Mouse (Mus musculus): ENCODE results near the gene Pgbd5. TPM values are rescaled to one million over a fixed set of nuclear protein-coding genes. Genes with fewer than 3 reads are reported as not detected.

The Pgbd5 gene
- polyA plus RNA-seq, 1 experiment from 2014 or later, result 1.7 TPM

- Histone ChIP-seq H3K27me3 (replicated peaks; ENCODE audit: control insufficient read depth, insufficient read depth, low read length) (no peaks in the 10 kb centered on the region), H3K4me1 (ENCODE audit: control insufficient read depth, insufficient read depth, low read length) (peaks cover 8% of the 10 kb centered on the region), H3K4me3 (ENCODE audit: low read length) (no peak overlapping the region), H3K9me3 (ENCODE audit: control insufficient read depth, low read length) (no peaks in the 10 kb centered on the region), H3K27ac (ENCODE audit: low read length) (no peak overlapping the region), H3K36me3 (ENCODE audit: control insufficient read depth, insufficient read depth, low read length) (no peaks in the 10 kb centered on the region; the same call in 1 of the 2 replicates), H3K9ac (ENCODE audit: low read depth, low read length) (no peak overlapping the region), H3K4me2 (ENCODE audit: low read depth, low read length) (no peak overlapping the region)
- WGBS, result 43% methylated on average over 19 of the region's 19 CpGs
- no peak for ATAC-seq
Measured at GRCm38 (mm10) chr8:124346852-124347523, 92.5 kb downstream of the Pgbd5 start.

- ATAC-seq, result no peak
- no peak overlapping the region for H3K4me2 ChIP-seq (ENCODE audit: low read depth, low read length)
- H3K36me3 ChIP-seq (ENCODE audit: control insufficient read depth, insufficient read depth, low read length), result peaks cover 2% of the 10 kb centered on the region; the same call in 1 of the 2 replicates
- H3K4me1 ChIP-seq (ENCODE audit: control insufficient read depth, insufficient read depth, low read length), result peaks cover 8% of the 10 kb centered on the region
- 74% methylated on average over 10 of the region's 10 CpGs for WGBS
- H3K27me3 ChIP-seq (replicated peaks; ENCODE audit: control insufficient read depth, insufficient read depth, low read length), result no peaks in the 10 kb centered on the region
- H3K4me3 ChIP-seq (ENCODE audit: low read length), result no peak overlapping the region
- H3K9ac ChIP-seq (ENCODE audit: low read depth, low read length), result no peak overlapping the region
- no peak overlapping the region for H3K27ac ChIP-seq (ENCODE audit: low read length)
- H3K9me3 ChIP-seq (ENCODE audit: control insufficient read depth, low read length), result no peaks in the 10 kb centered on the region
Measured at GRCm38 (mm10) chr8:124345098-124345497, 94.4 kb downstream of the Pgbd5 start.

DNA sequence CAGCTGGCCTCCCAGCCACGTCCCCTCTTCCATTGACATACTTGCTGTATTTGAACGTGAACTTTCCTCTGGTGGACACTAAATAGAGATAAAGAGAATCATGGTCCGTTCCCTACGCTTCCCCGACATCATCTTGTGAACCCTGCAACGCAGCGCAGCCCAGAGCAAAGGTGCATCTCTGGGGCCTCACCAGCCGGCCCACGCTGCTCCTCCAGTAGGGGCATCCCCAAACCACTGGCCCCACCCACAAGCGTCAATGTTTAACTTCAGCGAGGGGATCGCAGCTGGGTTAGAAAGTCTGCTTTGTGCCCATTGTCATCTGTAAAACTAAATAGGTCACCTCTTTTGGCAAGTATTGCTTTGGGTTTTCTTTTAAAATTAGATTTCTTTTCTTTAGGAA lies 95.5 kb downstream of the Pgbd5 start:
- H3K27me3 ChIP-seq (replicated peaks; ENCODE audit: control insufficient read depth, insufficient read depth, low read length), result no peaks in the 10 kb centered on the region
- H3K4me1 ChIP-seq (ENCODE audit: control insufficient read depth, insufficient read depth, low read length), result peaks cover 8% of the 10 kb centered on the region
- H3K9me3 ChIP-seq (ENCODE audit: control insufficient read depth, low read length), result no peaks in the 10 kb centered on the region
- H3K27ac ChIP-seq (ENCODE audit: low read length), result no peak overlapping the region
- H3K4me2 ChIP-seq (ENCODE audit: low read depth, low read length), result no peak overlapping the region
- no peak overlapping the region for H3K4me3 ChIP-seq (ENCODE audit: low read length)
- WGBS, result 62% methylated on average over 12 of the region's 12 CpGs
- H3K36me3 ChIP-seq (ENCODE audit: control insufficient read depth, insufficient read depth, low read length), result peaks cover 2% of the 10 kb centered on the region; the same call in 1 of the 2 replicates
- peak; percentile 65 for ATAC-seq
- no peak overlapping the region for H3K9ac ChIP-seq (ENCODE audit: low read depth, low read length)

DNA sequence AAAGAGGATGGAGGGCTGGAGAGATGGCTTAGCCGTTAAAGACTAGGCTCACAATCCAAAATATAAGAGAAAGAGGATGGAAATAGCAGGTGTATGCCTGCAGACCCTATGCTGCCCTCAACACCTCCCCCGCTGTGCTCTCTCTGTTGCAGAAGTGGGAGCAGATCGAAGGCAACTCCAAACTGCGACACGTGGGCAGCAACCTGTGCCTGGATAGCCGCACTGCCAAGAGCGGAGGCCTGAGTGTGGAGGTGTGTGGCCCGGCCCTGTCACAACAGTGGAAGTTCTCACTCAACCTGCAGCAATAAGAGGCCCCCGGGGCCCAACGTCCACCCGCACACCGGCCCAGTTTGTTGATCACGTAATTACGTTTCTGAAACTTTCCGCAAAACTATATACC lies 96.3 kb downstream of the Pgbd5 start:
- no peaks in the 10 kb centered on the region for H3K27me3 ChIP-seq (replicated peaks; ENCODE audit: control insufficient read depth, insufficient read depth, low read length)
- peaks cover 8% of the 10 kb centered on the region for H3K4me1 ChIP-seq (ENCODE audit: control insufficient read depth, insufficient read depth, low read length)
- H3K9me3 ChIP-seq (ENCODE audit: control insufficient read depth, low read length), result no peaks in the 10 kb centered on the region
- no peak overlapping the region for H3K27ac ChIP-seq (ENCODE audit: low read length)
- H3K4me3 ChIP-seq (ENCODE audit: low read length), result no peak overlapping the region
- no peak overlapping the region for H3K9ac ChIP-seq (ENCODE audit: low read depth, low read length)
- no peak for ATAC-seq
- no peak overlapping the region for H3K4me2 ChIP-seq (ENCODE audit: low read depth, low read length)
- peaks cover 5% of the 10 kb centered on the region for H3K36me3 ChIP-seq (ENCODE audit: control insufficient read depth, insufficient read depth, low read length)
- WGBS, result 93% methylated on average over 15 of the region's 15 CpGs

- H3K9ac ChIP-seq (ENCODE audit: low read depth, low read length), result no peak overlapping the region
- H3K27ac ChIP-seq (ENCODE audit: low read length), result no peak overlapping the region
- no peak for ATAC-seq
- H3K27me3 ChIP-seq (replicated peaks; ENCODE audit: control insufficient read depth, insufficient read depth, low read length), result no peaks in the 10 kb centered on the region
- 80% methylated on average over 17 of the region's 17 CpGs for WGBS
- peaks cover 8% of the 10 kb centered on the region for H3K4me1 ChIP-seq (ENCODE audit: control insufficient read depth, insufficient read depth, low read length)
- H3K4me2 ChIP-seq (ENCODE audit: low read depth, low read length), result no peak overlapping the region
- H3K4me3 ChIP-seq (ENCODE audit: low read length), result no peak overlapping the region
- H3K9me3 ChIP-seq (ENCODE audit: control insufficient read depth, low read length), result no peaks in the 10 kb centered on the region
- H3K36me3 ChIP-seq (ENCODE audit: control insufficient read depth, insufficient read depth, low read length), result peaks cover 5% of the 10 kb centered on the region
Measured at GRCm38 (mm10) chr8:124340360-124341068, 98.9 kb downstream of the Pgbd5 start.

DNA sequence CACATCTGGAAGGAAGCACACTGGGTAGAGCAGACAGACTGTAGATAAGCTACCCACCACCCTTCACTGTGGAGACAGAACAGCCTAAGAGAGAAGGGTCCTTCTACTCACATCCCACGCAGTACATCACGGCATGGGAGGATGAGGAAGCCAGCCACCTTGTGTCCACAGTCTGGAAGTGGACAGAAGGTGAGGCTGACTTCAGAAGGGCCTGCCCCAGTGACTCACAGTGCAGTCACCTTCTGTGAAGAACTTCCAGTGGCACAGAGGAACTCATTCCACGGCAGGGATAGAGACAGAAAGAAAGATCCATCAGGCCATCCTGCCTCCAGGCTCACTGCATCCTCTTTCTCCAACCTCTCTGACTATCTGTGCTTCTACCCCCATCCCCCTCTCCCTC lies 99.7 kb downstream of the Pgbd5 start:
- no peak overlapping the region for H3K4me3 ChIP-seq (ENCODE audit: low read length)
- H3K9ac ChIP-seq (ENCODE audit: low read depth, low read length), result no peak overlapping the region
- H3K27me3 ChIP-seq (replicated peaks; ENCODE audit: control insufficient read depth, insufficient read depth, low read length), result no peaks in the 10 kb centered on the region
- WGBS, result 88% methylated on average over 3 of the region's 3 CpGs
- peaks cover 6% of the 10 kb centered on the region for H3K36me3 ChIP-seq (ENCODE audit: control insufficient read depth, insufficient read depth, low read length)
- H3K9me3 ChIP-seq (ENCODE audit: control insufficient read depth, low read length), result no peaks in the 10 kb centered on the region
- no peak overlapping the region for H3K4me2 ChIP-seq (ENCODE audit: low read depth, low read length)
- peaks cover 6% of the 10 kb centered on the region for H3K4me1 ChIP-seq (ENCODE audit: control insufficient read depth, insufficient read depth, low read length)
- H3K27ac ChIP-seq (ENCODE audit: low read length), result no peak overlapping the region
- ATAC-seq, result no peak

- Histone ChIP-seq H3K9me3 (ENCODE audit: control insufficient read depth, low read length) (no peaks in the 10 kb centered on the region), H3K9ac (ENCODE audit: low read depth, low read length) (no peak overlapping the region), H3K36me3 (ENCODE audit: control insufficient read depth, insufficient read depth, low read length) (peaks cover 11% of the 10 kb centered on the region), H3K27ac (ENCODE audit: low read length) (no peak overlapping the region), H3K4me1 (ENCODE audit: control insufficient read depth, insufficient read depth, low read length) (no peaks in the 10 kb centered on the region), H3K4me3 (ENCODE audit: low read length) (no peak overlapping the region), H3K4me2 (ENCODE audit: low read depth, low read length) (no peak overlapping the region), H3K27me3 (replicated peaks; ENCODE audit: control insufficient read depth, insufficient read depth, low read length) (no peaks in the 10 kb centered on the region)
- 95% methylated on average over 13 of the region's 13 CpGs for WGBS
- ATAC-seq, result no peak
Measured at GRCm38 (mm10) chr8:124336302-124336701, 103.2 kb downstream of the Pgbd5 start.

- 77% methylated on average over 11 of the region's 11 CpGs for WGBS
Measured at GRCm38 (mm10) chr8:124331706-124332105, 107.8 kb downstream of the Pgbd5 start.

DNA sequence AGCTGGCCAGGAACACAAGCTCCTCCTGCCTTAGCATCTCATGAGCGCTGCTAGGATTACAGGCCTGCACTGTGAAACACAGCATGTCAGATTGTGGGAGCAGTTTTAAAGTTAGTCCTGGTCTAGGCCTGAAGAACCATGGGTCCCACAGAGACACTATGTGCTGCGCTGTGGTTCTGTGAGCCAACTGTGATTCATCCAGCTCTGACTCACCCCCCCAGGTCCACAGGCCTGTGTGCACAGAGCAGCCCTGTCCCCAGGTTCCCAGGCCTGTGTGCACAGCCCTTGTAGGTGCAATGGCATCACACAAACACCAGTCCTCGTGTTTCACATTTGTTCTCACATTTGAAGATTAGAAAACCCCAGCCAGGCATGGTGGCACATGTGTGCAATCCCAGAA lies 108.4 kb downstream of the Pgbd5 start:
- Histone ChIP-seq H3K36me3 (ENCODE audit: control insufficient read depth, insufficient read depth, low read length) (peaks cover 6% of the 10 kb centered on the region; the same call in 1 of the 2 replicates), H3K9ac (ENCODE audit: low read depth, low read length) (no peak overlapping the region), H3K9me3 (ENCODE audit: control insufficient read depth, low read length) (no peaks in the 10 kb centered on the region), H3K4me2 (ENCODE audit: low read depth, low read length) (no peak overlapping the region), H3K27me3 (replicated peaks; ENCODE audit: control insufficient read depth, insufficient read depth, low read length) (no peaks in the 10 kb centered on the region), H3K27ac (ENCODE audit: low read length) (no peak overlapping the region), H3K4me3 (ENCODE audit: low read length) (no peak overlapping the region), H3K4me1 (ENCODE audit: control insufficient read depth, insufficient read depth, low read length) (no peaks in the 10 kb centered on the region)
- ATAC-seq, result no peak
- WGBS, result 88% methylated on average over 3 of the region's 3 CpGs

More at GRCm38 (mm10) chr8:124331706-124332105, 107.8 kb downstream of the Pgbd5 start:
- Histone ChIP-seq H3K4me1 (ENCODE audit: control insufficient read depth, insufficient read depth, low read length) (no peaks in the 10 kb centered on the region), H3K4me2 (ENCODE audit: low read depth, low read length) (no peak overlapping the region), H3K27ac (ENCODE audit: low read length) (no peak overlapping the region), H3K36me3 (ENCODE audit: control insufficient read depth, insufficient read depth, low read length) (peaks cover 6% of the 10 kb centered on the region; the same call in 1 of the 2 replicates), H3K4me3 (ENCODE audit: low read length) (no peak overlapping the region), H3K9ac (ENCODE audit: low read depth, low read length) (no peak overlapping the region), H3K27me3 (replicated peaks; ENCODE audit: control insufficient read depth, insufficient read depth, low read length) (no peaks in the 10 kb centered on the region), H3K9me3 (ENCODE audit: control insufficient read depth, low read length) (no peaks in the 10 kb centered on the region)
- no peak for ATAC-seq

All from intestine, embryonic 16.5 days (tissue).